Mouse (Mus musculus) liver, postnatal 0 days (tissue): Measurements from ENCODE around the gene Mob3c.

Experiments used
- CTCF ChIP-seq: sonication (generic); IDR thresholded peaks from 2 replicates; pipeline ENCODE4 v1.5.1; 2016; ENCODE audit warnings: antibody characterized with exemption, low read depth
- EP300 ChIP-seq: IDR thresholded peaks from 2 replicates; pipeline ENCODE4 v1.6.1; 2016; ENCODE audit warnings: antibody characterized with exemption, low read depth, mild to moderate bottlenecking

DNA sequence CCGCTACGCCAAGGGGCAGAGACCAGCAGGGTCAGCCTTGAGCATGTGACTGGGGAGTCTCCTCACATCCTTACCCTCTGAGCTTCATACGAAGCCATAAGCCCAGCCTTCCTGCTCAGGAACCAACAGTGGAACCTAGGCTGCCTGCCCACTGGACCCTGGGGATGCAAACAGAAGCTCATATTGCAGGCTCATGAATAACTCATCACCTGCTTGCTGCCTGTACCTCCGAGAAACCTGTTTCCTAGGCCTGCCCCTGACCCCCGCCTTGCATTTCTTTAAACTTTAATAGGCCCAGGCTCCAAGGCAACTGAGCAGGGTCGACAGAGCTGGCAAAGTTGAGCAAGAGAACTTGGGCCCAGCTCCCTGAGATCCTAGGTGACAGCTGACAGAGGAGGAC lies 56.1 kb downstream of the Mob3c start, which contains the start of gene Kncn:
- TF ChIP-seq CTCF, result no peak
- no peak for TF ChIP-seq EP300
